Mouse (Mus musculus) megakaryocyte, adult 5-6 weeks (primary cell): Measurements from ENCODE around the gene Fuk. TPM values are rescaled to one million over a fixed set of nuclear protein-coding genes. Genes with fewer than 3 reads are reported as not detected.
A peak's percentile ranks its signal among the peaks of the same experiment; 100 is the strongest.
"Not testable (repeated sequence)": the region's sequence is repeated elsewhere in the genome, so short reads cannot be mapped to it uniquely, and the experiment has no call there.

Experiments
- ATAC-seq: 2 replicates; pipeline ENCODE4 v1.8.0; 2016; ENCODE audit warnings: mild to moderate bottlenecking, inconsistent platforms; ENCODE audit not compliant: poor library complexity, severe bottlenecking
- total RNA-seq, 2 experiments: library from RNA; stranded (forward) in 1 of 2; stranded (reverse) in 1 of 2; fragments of 153-499, 151-499 nt in 1 of 2; fragments of 221-1000, 200-1000 nt in 1 of 2; gene quantifications; 2 replicates each; pipeline versions ENCODE4 v1.2.3 to v1.2.4; 2015 to 2017

The Fuk gene
- total RNA-seq, 2 experiments from 2014 or later, result 3.4 to 3.7 TPM

- ATAC-seq, result peak; percentile 7
These were observed 17.9 kb upstream of the Fuk start for GRCm38 (mm10) chr8:110920032-110920772.

GRCm38 (mm10) chr8:110919341-110920031 is 17.2 kb upstream of the Fuk start, which contains the start of gene St3gal2:
Gene St3gal2, plus strand, starts transcription at chr8:110919922.
- ATAC-seq, result peak; percentile 87

- ATAC-seq, result no peak
These were observed 16.2 kb upstream of the Fuk start for GRCm38 (mm10) chr8:110918460-110918859.

GRCm38 (mm10) chr8:110918027-110918426 is 15.7 kb upstream of the Fuk start:
- ATAC-seq, result no peak

- no peak for ATAC-seq
These were observed 15.1 kb upstream of the Fuk start for GRCm38 (mm10) chr8:110917415-110917814.

- ATAC-seq, result peak; percentile 97
These were observed 9.6 kb upstream of the Fuk start for GRCm38 (mm10) chr8:110911576-110912570.

GRCm38 (mm10) chr8:110909850-110910249 is 7.6 kb upstream of the Fuk start:
- not testable (repeated sequence) for ATAC-seq

- ATAC-seq, result peak; percentile 57
These were observed 4.4 kb upstream of the Fuk start for GRCm38 (mm10) chr8:110906682-110907081.

- no peak for ATAC-seq
These were observed 3.1 kb upstream of the Fuk start for GRCm38 (mm10) chr8:110905404-110905803.

GRCm38 (mm10) chr8:110902579-110902965 is 284 bp upstream of the Fuk start:
- no peak for ATAC-seq

- no peak for ATAC-seq
These were observed 1.2 kb downstream of the Fuk start for GRCm38 (mm10) chr8:110901056-110901455.

GRCm38 (mm10) chr8:110897495-110897894 is 4.8 kb downstream of the Fuk start:
- no peak for ATAC-seq

GRCm38 (mm10) chr8:110895812-110896211 is 6.5 kb downstream of the Fuk start:
- peak; percentile 33 for ATAC-seq

GRCm38 (mm10) chr8:110895254-110895653 is 7.0 kb downstream of the Fuk start:
- ATAC-seq, result peak; percentile 70

GRCm38 (mm10) chr8:110894851-110895250 is 7.4 kb downstream of the Fuk start:
- no peak for ATAC-seq

- no peak for ATAC-seq
These were observed 9.4 kb downstream of the Fuk start for GRCm38 (mm10) chr8:110892913-110893312.

GRCm38 (mm10) chr8:110892040-110892439 is 10.2 kb downstream of the Fuk start:
- no peak for ATAC-seq

- no peak for ATAC-seq
These were observed 12.3 kb downstream of the Fuk start for GRCm38 (mm10) chr8:110889904-110890470.

- ATAC-seq, result no peak
These were observed 13.4 kb downstream of the Fuk start for GRCm38 (mm10) chr8:110888860-110889259.

GRCm38 (mm10) chr8:110888441-110888840 is 13.8 kb downstream of the Fuk start:
- no peak for ATAC-seq

GRCm38 (mm10) chr8:110887551-110887950 is 14.7 kb downstream of the Fuk start:
- no peak for ATAC-seq
